Mouse (Mus musculus): ENCODE results near the gene Gm26620. TPM values are rescaled to one million over a fixed set of nuclear protein-coding genes. Genes with fewer than 3 reads are reported as not detected.
A peak's percentile ranks its signal among the peaks of the same experiment; 100 is the strongest.

Gene Gm26620
- not detected in 2 replicates for polyA plus RNA-seq (2014; fragmentation: Nextera tagmentation; extraction: Ambion mirVana)

DNA sequence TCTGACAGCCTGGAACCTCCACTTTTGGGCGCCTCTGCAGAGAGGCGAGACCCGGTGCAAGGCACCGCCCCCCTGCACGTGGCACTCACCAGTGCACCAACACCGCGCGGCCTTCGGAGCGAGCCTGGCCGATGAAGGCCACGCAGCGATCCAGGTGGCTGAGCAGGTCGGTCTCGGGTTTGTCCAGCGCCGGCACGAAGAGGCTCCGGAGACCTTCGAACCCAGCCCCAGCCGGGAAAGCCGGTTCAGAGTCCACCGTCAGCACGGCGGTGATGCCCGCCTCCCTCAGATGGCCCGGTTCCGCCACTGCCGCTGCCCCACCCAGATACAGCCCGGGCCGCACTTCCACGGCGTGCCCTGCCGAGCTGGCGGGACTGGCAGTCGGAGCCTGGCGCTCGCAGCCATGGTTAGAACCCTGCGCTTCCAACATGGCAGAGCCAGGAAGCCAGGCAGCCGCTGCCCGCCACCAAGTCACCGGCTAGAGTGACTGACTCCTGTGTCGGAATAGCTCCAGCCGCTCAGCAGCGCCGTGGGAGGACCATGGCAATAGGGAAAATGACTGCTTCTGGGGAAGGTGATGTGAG lies at the start of gene Gm26620, which contains the start of gene Dusp12:
Gene Gm26620, plus strand, starts transcription at position 88 of the 584 bp plus-strand sequence.
Gene Dusp12, minus strand, starts transcription at position 563 of the 584 bp plus-strand sequence.
- DNase-seq (ENCODE audit: low spot score) (peak; percentile 89), ATAC-seq (ENCODE audit: low FRiP score) (peak; percentile 90)
- Histone ChIP-seq H3K9me3 (ENCODE audit: control insufficient read depth, low read length) (no peaks in the 10 kb centered on the region), H3K27me3 (ENCODE audit: control insufficient read depth, insufficient read depth, low read length) (no peaks in the 10 kb centered on the region), H3K4me1 (replicated peaks; ENCODE audit: control insufficient read depth, insufficient read depth, low read length) (no peaks in the 10 kb centered on the region), H3K4me2 (replicated peaks; ENCODE audit: low read depth, low read length) (peak within 1 kb of the TSS; percentile 77), H3K4me3 (ENCODE audit: low read depth, low read length) (peak within 1 kb of the TSS; percentile 96), H3K27ac (ENCODE audit: low read depth, low read length) (peak within 1 kb of the TSS; percentile 70), H3K36me3 (ENCODE audit: control insufficient read depth, insufficient read depth, low read length) (no peaks in the 10 kb centered on the region), H3K9ac (ENCODE audit: low read depth, low read length) (peak within 1 kb of the TSS; percentile 87)
- under 1% methylated on average over 37 of the region's 46 CpGs for WGBS

DNA sequence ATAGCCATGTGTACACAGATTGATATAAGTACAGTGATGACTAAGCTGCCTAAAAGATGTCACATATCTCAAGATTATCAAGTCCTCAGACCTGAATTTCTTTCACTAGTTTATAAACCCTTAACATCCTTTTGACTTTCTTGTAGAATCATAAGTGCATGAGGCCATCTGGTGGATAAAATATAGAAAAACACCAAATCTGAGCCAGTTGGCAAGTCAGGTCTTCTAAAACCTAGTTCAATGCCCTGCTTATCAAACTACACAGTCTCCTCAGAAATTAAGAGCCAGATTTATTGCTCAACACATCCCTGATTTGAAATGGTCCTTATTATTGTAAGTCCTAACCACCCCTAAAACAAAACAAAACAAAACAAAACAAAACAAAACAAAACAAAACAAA lies 45.2 kb upstream of the Gm26620 start:
- H3K9ac ChIP-seq (ENCODE audit: low read depth, low read length): no peak overlapping the region
- H3K36me3 ChIP-seq (ENCODE audit: control insufficient read depth, insufficient read depth, low read length): no peaks in the 10 kb centered on the region
- ATAC-seq (ENCODE audit: low FRiP score) (no peak), DNase-seq (ENCODE audit: low spot score) (no peak)
- no peaks in the 10 kb centered on the region for H3K27me3 ChIP-seq (ENCODE audit: control insufficient read depth, insufficient read depth, low read length)
- no peak overlapping the region for H3K27ac ChIP-seq (ENCODE audit: low read depth, low read length)
- H3K4me2 ChIP-seq (replicated peaks; ENCODE audit: low read depth, low read length): no peak overlapping the region
- no peaks in the 10 kb centered on the region for H3K9me3 ChIP-seq (ENCODE audit: control insufficient read depth, low read length)
- no peaks in the 10 kb centered on the region for H3K4me1 ChIP-seq (replicated peaks; ENCODE audit: control insufficient read depth, insufficient read depth, low read length)
- H3K4me3 ChIP-seq (ENCODE audit: low read depth, low read length): no peak overlapping the region

DNA sequence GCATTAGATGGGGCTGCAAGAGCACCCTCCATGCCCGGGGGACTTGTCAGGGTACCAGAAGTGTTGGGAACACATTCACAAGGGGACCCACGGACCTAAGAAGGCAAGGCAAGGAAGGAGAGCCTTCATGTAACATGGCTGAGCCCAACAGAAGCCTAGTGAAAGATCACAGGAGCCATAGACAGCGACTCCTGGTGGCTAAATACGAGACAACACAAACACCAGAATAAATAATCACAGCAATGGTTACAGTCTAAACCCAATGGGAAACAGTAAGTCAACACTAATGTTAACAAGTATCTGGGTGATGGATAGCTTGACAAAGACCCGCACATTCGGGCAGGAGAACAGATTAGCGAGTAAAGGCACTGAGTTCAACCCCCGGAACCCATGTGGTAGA lies 40.5 kb upstream of the Gm26620 start:
- Histone ChIP-seq H3K9ac (ENCODE audit: low read depth, low read length) (no peak overlapping the region), H3K4me2 (replicated peaks; ENCODE audit: low read depth, low read length) (no peak overlapping the region), H3K4me3 (ENCODE audit: low read depth, low read length) (no peak overlapping the region), H3K9me3 (ENCODE audit: control insufficient read depth, low read length) (no peaks in the 10 kb centered on the region), H3K36me3 (ENCODE audit: control insufficient read depth, insufficient read depth, low read length) (no peaks in the 10 kb centered on the region), H3K27me3 (ENCODE audit: control insufficient read depth, insufficient read depth, low read length) (no peaks in the 10 kb centered on the region), H3K4me1 (replicated peaks; ENCODE audit: control insufficient read depth, insufficient read depth, low read length) (no peaks in the 10 kb centered on the region), H3K27ac (ENCODE audit: low read depth, low read length) (no peak overlapping the region)
- no peak for ATAC-seq (ENCODE audit: low FRiP score)
- peak; percentile 67 for DNase-seq (ENCODE audit: low spot score)
- 56% methylated on average over 8 of the region's 8 CpGs for WGBS

DNA sequence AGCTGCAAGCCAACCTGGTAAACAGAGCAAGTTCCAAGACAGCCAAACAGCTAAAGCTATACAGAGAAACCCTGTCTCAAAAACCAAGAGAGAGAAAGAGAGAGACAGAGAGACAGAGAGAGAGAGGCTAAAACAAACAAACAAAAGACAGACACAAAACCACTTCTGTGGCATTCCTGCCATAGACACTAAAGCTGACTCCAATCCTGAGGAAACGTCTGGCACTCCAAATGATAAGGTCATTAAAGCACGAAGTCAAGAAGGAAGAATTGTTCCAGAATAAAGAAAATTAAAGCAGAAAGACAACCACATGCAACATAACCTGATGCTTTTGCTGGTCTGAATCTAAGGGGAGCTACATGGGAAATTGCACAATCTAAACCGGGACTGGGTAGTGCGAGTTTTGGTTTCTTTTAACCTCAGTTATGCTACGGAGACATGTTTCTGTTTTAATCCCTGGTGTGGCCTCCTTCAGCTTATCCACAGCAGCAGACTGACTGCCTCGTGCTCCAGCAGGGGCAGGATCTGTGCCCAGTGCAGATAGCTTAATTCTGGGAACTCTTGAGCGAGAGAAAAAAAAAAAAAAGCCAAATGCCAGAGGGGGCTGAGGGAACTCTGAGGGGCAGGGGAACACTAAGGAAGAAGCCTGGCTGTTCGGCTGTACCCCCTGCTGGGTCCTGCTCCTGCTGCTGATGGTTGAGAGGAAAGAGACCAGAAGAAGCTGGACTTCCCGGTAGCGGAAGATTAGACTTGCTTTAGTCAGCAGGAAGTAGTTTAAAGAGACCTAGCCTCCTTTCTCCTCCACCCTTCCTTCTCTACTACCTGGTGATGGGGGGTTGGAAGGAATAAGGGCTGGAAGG lies 39.2 kb upstream of the Gm26620 start:
- ATAC-seq (ENCODE audit: low FRiP score): no peak
- Histone ChIP-seq H3K4me2 (replicated peaks; ENCODE audit: low read depth, low read length) (no peak overlapping the region), H3K36me3 (ENCODE audit: control insufficient read depth, insufficient read depth, low read length) (no peaks in the 10 kb centered on the region), H3K27me3 (ENCODE audit: control insufficient read depth, insufficient read depth, low read length) (no peaks in the 10 kb centered on the region), H3K9me3 (ENCODE audit: control insufficient read depth, low read length) (no peaks in the 10 kb centered on the region), H3K4me3 (ENCODE audit: low read depth, low read length) (no peak overlapping the region), H3K27ac (ENCODE audit: low read depth, low read length) (no peak overlapping the region), H3K9ac (ENCODE audit: low read depth, low read length) (no peak overlapping the region), H3K4me1 (replicated peaks; ENCODE audit: control insufficient read depth, insufficient read depth, low read length) (no peaks in the 10 kb centered on the region)
- WGBS: 47% methylated on average over 10 of the region's 10 CpGs
- no peak for DNase-seq (ENCODE audit: low spot score)

DNA sequence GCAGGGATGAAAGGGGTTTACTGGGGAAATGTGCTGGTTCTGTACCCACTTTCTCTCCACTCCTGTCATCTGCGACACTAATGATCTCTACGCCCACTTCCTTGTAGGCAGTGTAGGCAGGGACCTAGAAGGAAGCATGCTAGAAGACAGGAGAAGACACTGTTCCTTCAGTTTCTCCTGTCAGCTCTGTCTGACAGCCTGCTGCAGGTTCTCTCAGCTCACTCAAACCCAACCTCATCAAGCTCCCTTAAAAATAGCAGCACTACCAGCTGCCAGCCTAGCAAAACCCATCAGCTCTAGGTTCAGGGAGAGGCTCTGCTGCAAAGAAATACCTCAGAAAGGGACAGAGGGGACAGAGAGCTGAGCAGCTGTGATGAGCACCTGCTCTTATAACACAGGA lies 34.9 kb upstream of the Gm26620 start:
- no peaks in the 10 kb centered on the region for H3K36me3 ChIP-seq (ENCODE audit: control insufficient read depth, insufficient read depth, low read length)
- no peak overlapping the region for H3K9ac ChIP-seq (ENCODE audit: low read depth, low read length)
- no peak overlapping the region for H3K4me2 ChIP-seq (replicated peaks; ENCODE audit: low read depth, low read length)
- no peak overlapping the region for H3K27ac ChIP-seq (ENCODE audit: low read depth, low read length)
- no peaks in the 10 kb centered on the region for H3K27me3 ChIP-seq (ENCODE audit: control insufficient read depth, insufficient read depth, low read length)
- 92% methylated on average over 2 of the region's 2 CpGs for WGBS
- no peak for ATAC-seq (ENCODE audit: low FRiP score)
- no peak overlapping the region for H3K4me3 ChIP-seq (ENCODE audit: low read depth, low read length)
- DNase-seq (ENCODE audit: low spot score): no peak
- no peaks in the 10 kb centered on the region for H3K4me1 ChIP-seq (replicated peaks; ENCODE audit: control insufficient read depth, insufficient read depth, low read length)
- H3K9me3 ChIP-seq (ENCODE audit: control insufficient read depth, low read length): no peaks in the 10 kb centered on the region

DNA sequence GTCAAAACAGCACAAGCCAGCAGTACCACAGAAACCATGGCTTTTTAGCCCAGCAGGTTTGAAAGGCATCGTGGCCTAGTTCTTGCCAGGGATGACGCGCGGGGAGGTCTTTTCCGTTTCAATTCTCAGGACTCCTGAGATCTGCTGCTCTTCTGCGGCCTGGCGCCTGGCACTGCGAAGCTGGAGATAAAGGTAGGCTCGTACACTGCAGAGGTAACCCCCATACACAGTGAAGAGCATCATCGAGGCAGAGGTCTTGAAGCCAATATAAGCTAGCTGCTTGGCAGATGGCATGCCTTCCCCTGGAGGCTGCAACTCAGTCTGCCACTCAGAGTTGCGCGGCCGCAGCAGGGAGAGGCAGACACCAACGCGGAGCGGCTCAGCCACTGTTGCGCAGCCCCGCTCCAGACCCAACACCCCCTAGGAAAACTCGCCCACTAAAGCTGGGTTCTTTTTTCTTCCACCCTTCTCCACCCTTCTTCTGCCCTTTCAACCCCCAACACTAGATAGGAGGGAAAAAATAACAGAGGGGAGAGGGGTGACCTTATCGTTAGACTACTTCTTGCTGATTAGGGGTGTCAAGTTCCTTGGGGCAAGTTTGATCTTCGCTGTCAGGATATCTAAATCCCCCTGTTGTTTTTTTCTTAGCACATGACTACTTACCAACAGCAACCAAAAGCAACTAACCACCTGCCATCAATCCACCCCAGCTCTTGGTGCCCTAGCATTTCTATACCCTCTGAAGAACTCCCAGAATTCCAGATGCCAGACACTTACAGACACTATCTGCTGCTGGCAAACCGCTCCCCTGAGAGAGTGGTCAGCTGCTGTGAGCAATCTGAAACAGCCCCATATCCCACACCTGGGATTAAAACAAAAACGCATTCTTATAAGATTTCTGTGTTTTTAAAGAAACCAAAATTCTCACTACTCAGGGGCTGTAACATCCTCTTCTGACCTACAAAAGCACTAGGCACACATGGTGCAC lies 33.9 kb upstream of the Gm26620 start:
- DNase-seq (ENCODE audit: low spot score) (no peak), ATAC-seq (ENCODE audit: low FRiP score) (no peak)
- no peaks in the 10 kb centered on the region for H3K36me3 ChIP-seq (ENCODE audit: control insufficient read depth, insufficient read depth, low read length)
- H3K4me1 ChIP-seq (replicated peaks; ENCODE audit: control insufficient read depth, insufficient read depth, low read length): no peaks in the 10 kb centered on the region
- H3K9me3 ChIP-seq (ENCODE audit: control insufficient read depth, low read length): no peaks in the 10 kb centered on the region
- H3K27ac ChIP-seq (ENCODE audit: low read depth, low read length): no peak overlapping the region
- no peak overlapping the region for H3K9ac ChIP-seq (ENCODE audit: low read depth, low read length)
- H3K4me2 ChIP-seq (replicated peaks; ENCODE audit: low read depth, low read length): no peak overlapping the region
- no peak overlapping the region for H3K4me3 ChIP-seq (ENCODE audit: low read depth, low read length)
- WGBS: 91% methylated on average over 23 of the region's 23 CpGs
- no peaks in the 10 kb centered on the region for H3K27me3 ChIP-seq (ENCODE audit: control insufficient read depth, insufficient read depth, low read length)

DNA sequence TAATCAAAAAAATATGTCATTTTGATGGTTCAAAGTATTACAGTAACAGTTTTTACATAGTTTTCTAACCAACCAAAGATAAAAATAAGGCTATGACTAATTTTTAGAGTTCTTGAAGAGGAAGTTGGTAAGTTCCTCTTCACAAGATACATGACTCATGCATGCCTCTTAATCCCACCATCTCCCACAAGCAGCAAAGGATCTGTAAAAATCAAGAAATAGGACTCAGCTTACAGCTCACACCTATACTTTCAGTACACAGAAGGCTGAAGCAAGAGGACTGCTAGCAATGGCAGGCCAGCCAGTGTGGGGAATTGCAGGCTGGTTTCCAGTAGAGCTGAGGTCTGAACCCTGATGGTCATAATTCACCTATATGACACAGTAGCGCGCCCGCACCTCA lies 31.3 kb upstream of the Gm26620 start:
- Histone ChIP-seq H3K36me3 (ENCODE audit: control insufficient read depth, insufficient read depth, low read length) (no peaks in the 10 kb centered on the region), H3K4me2 (replicated peaks; ENCODE audit: low read depth, low read length) (no peak overlapping the region), H3K27ac (ENCODE audit: low read depth, low read length) (no peak overlapping the region), H3K4me1 (replicated peaks; ENCODE audit: control insufficient read depth, insufficient read depth, low read length) (no peaks in the 10 kb centered on the region), H3K4me3 (ENCODE audit: low read depth, low read length) (no peak overlapping the region), H3K9me3 (ENCODE audit: control insufficient read depth, low read length) (no peaks in the 10 kb centered on the region), H3K27me3 (ENCODE audit: control insufficient read depth, insufficient read depth, low read length) (no peaks in the 10 kb centered on the region), H3K9ac (ENCODE audit: low read depth, low read length) (no peak overlapping the region)
- DNase-seq (ENCODE audit: low spot score) (no peak), ATAC-seq (ENCODE audit: low FRiP score) (no peak)
- WGBS: 93% methylated on average over 3 of the region's 3 CpGs

DNA sequence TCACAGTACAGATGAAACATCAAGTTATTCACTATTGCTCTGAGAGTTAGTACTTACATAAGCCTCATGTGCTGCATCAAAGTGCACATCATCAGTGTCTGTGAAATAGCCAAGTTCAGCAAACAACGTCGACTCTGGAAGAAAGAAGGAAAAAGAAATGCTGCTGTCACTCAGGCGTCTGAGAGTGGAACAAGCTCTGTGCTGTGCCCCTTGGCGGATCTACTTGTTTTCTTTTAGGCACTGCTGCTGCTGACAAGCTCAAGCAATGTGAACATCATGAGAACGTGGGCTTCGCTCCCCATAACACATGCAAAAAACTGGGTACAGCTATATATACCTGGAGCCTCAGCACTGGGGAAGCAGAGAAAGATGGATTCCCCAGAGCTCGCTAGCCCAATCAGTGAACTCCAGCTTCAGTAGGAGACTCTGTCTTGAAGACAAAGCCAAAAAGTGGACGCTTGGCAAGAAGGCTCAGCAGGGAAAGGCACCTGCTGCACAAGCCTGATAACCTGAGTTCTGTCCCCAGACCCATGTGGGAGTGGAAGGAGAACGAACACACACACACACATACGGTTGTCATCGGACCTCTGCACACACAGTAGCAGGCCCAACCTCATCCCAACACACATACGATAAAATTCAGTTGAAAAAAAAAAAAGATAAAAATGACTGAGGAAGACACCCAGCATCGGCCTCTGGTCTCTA lies 29.7 kb upstream of the Gm26620 start:
- no peak for DNase-seq (ENCODE audit: low spot score)
- no peak overlapping the region for H3K4me2 ChIP-seq (replicated peaks; ENCODE audit: low read depth, low read length)
- ATAC-seq (ENCODE audit: low FRiP score): no peak
- H3K9ac ChIP-seq (ENCODE audit: low read depth, low read length): no peak overlapping the region
- 91% methylated on average over 13 of the region's 13 CpGs for WGBS
- H3K27me3 ChIP-seq (ENCODE audit: control insufficient read depth, insufficient read depth, low read length): no peaks in the 10 kb centered on the region
- H3K9me3 ChIP-seq (ENCODE audit: control insufficient read depth, low read length): no peaks in the 10 kb centered on the region
- no peak overlapping the region for H3K4me3 ChIP-seq (ENCODE audit: low read depth, low read length)
- H3K36me3 ChIP-seq (ENCODE audit: control insufficient read depth, insufficient read depth, low read length): no peaks in the 10 kb centered on the region
- H3K27ac ChIP-seq (ENCODE audit: low read depth, low read length): no peak overlapping the region
- H3K4me1 ChIP-seq (replicated peaks; ENCODE audit: control insufficient read depth, insufficient read depth, low read length): no peaks in the 10 kb centered on the region
